Mouse (Mus musculus) regulatory T cell (primary cell): Measurements from ENCODE around the gene Kirrel3.

Source experiments
- in situ Hi-C: fragments of 300-600 bp; cut with MboI, MseI; formaldehyde crosslinking; loops from one replicate; pipeline ENCODE4 v1.15.1; 2025; ENCODE audit warnings: high pct_unique_total_duplicates

Kirrel3 gene

GRCm38 (mm10) chr9:35024591-35025496 is 539.1 kb downstream of the Kirrel3 start:
- in situ Hi-C loops, result no loop called here

GRCm38 (mm10) chr9:35026311-35026710 is 540.6 kb downstream of the Kirrel3 start:
- in situ Hi-C loops, result no loop called here

- in situ Hi-C loops, result no loop called here
These were observed 541.2 kb downstream of the Kirrel3 start for GRCm38 (mm10) chr9:35026897-35027311.

GRCm38 (mm10) chr9:35027382-35027997 is 541.8 kb downstream of the Kirrel3 start:
- in situ Hi-C loops, result no loop called here

- in situ Hi-C loops, result no loop called here
These were observed 545.1 kb downstream of the Kirrel3 start for GRCm38 (mm10) chr9:35030823-35031222.

GRCm38 (mm10) chr9:35032457-35032856 is 546.8 kb downstream of the Kirrel3 start:
- in situ Hi-C loops, result no loop called here

- in situ Hi-C loops, result no loop called here
These were observed 549.4 kb downstream of the Kirrel3 start for GRCm38 (mm10) chr9:35035074-35035473.

GRCm38 (mm10) chr9:35038922-35039586 is 553.4 kb downstream of the Kirrel3 start:
- in situ Hi-C loops, result no loop called here

GRCm38 (mm10) chr9:35039846-35040245 is 554.2 kb downstream of the Kirrel3 start:
- in situ Hi-C loops, result no loop called here

- in situ Hi-C loops, result no loop called here
These were observed 555.8 kb downstream of the Kirrel3 start for GRCm38 (mm10) chr9:35041493-35041892.

- in situ Hi-C loops, result no loop called here
These were observed 557.9 kb downstream of the Kirrel3 start for GRCm38 (mm10) chr9:35043619-35044018.

- in situ Hi-C loops, result no loop called here
These were observed 558.8 kb downstream of the Kirrel3 start for GRCm38 (mm10) chr9:35044458-35044857.

GRCm38 (mm10) chr9:35045031-35045531 is 559.4 kb downstream of the Kirrel3 start:
- in situ Hi-C loops, result no loop called here

- in situ Hi-C loops, result no loop called here
These were observed 560.1 kb downstream of the Kirrel3 start for GRCm38 (mm10) chr9:35045756-35046155.

GRCm38 (mm10) chr9:35048449-35048848 is 562.8 kb downstream of the Kirrel3 start:
- in situ Hi-C loops, result no loop called here

- in situ Hi-C loops, result no loop called here
These were observed 564.3 kb downstream of the Kirrel3 start for GRCm38 (mm10) chr9:35049891-35050527.

GRCm38 (mm10) chr9:35050701-35051454 is 565.2 kb downstream of the Kirrel3 start:
- in situ Hi-C loops, result no loop called here

GRCm38 (mm10) chr9:35051666-35052065 is 566.0 kb downstream of the Kirrel3 start:
- in situ Hi-C loops, result no loop called here

GRCm38 (mm10) chr9:35052671-35053070 is 567.0 kb downstream of the Kirrel3 start:
- in situ Hi-C loops, result no loop called here

GRCm38 (mm10) chr9:35053081-35053480 is 567.4 kb downstream of the Kirrel3 start:
- in situ Hi-C loops, result no loop called here

- in situ Hi-C loops, result no loop called here
These were observed 568.0 kb downstream of the Kirrel3 start for GRCm38 (mm10) chr9:35053669-35054068.
